Mouse (Mus musculus): Measurements from ENCODE around the gene Cby3. TPM values are rescaled to one million over a fixed set of nuclear protein-coding genes. Genes with fewer than 3 reads are reported as not detected.

The Cby3 gene
- polyA plus RNA-seq, 2 experiments = 0.16 to 0.47 TPM

DNA sequence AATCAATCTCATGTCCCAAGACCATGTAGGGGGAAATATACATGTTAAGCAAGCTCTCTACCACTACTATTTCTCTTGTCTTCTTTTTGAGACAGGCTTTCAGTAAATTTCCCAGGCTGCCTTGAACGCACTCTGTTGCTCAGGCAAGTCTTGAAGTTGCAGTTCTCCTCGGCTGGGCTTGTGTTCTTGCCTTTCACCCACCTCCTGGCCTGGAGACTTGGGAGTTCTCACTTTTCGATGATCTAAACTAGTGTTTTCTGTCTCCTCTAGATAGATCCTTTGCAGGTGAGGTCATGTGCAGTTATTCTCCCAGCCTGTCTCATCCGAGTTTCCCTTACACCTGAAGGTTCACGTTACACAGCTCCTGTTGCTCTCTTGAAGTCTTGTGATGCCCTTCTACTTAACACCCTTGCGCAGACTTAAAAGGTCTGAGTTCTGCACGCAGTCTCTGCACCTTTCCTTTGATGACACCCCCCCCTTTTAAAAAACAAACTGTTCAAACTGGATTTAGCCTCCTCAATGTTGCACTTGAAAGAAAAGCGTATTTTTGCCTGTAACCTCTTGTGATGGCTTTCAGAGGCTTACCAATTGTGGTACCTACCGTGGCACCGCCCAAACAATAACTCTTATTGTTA is 22.0 kb downstream of the Cby3 start:
- Histone ChIP-seq H3K36me3 (ENCODE audit: control insufficient read depth, insufficient read depth, low read length) (peaks cover 21% of the 10 kb centered on the region), H3K4me2 (replicated peaks; ENCODE audit: low read depth, low read length, severe bottlenecking) (peak overlapping the region; percentile 77), H3K9ac (ENCODE audit: low read depth, low read length, severe bottlenecking) (peak overlapping the region; percentile 87), H3K27me3 (ENCODE audit: control insufficient read depth, insufficient read depth, low read length) (no peaks in the 10 kb centered on the region), H3K27ac (replicated peaks; ENCODE audit: low read depth, low read length) (peak overlapping the region; percentile 98), H3K9me3 (ENCODE audit: control insufficient read depth, low read length) (no peaks in the 10 kb centered on the region), H3K4me1 (ENCODE audit: control insufficient read depth, insufficient read depth, low read length) (peaks cover 16% of the 10 kb centered on the region), H3K4me3 (replicated peaks; ENCODE audit: low read length) (peak overlapping the region; percentile 63)
- ATAC-seq (ENCODE audit: low FRiP score, low read depth) (no peak), DNase-seq (ENCODE audit: low spot score) (no peak)
- WGBS = 19% methylated on average over 10 of the region's 10 CpGs
- TF ChIP-seq POLR2A (IDR thresholded peaks at IDR 0.05; ENCODE audit: borderline replicate concordance, extremely low read depth, insufficient read depth, insufficient read length) = no peak

DNA sequence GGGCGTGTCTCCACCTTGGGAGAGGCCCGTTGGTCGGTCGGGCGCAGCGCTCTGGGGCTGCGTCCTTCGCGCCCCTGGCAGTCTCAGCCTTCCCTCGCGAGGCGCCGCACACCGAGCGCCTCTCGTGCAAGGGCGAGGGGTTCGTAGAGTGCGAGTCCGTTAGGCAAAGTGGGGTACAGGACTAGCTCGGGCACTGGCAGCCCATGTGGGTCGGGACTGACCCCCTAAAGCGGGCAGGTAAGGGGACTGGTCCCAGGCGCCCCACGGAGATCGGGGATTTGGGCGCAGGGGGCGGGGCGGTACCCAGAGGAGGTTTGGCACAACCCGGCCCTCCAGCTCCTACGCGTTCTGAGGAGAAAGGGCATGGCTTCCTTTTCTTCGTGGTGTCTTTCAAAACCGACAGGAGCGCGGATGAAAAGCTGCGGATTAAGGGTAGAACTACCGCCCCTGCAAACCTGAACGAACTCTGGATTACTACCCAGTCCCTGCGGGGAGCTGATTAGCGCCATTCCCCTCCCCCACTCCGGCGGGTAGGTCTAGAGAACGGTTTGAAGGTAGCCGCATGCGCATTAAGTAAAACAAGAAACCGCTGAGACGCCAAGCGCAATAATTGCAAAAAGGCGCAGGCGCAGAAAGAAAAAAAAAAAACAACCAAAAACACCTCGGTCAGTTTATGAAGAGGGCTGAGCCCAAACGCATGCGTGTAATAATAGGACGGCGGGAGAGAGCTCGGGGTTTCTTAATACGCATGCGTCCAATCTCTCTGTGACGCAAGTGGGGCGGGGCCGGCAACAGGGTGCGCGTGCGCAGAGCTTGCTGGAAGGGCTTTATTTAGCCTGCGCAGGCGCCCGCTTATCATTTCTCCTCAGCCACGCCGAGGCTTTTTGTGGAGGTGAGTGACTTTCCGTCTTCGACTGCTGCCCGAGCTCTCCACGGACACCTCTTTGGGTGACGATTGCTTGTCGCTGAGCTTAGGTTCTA is 22.9 kb downstream of the Cby3 start, which contains the start of gene Hnrnph1:
TSS of gene Hnrnph1 (plus strand) at position 80 of the 981 bp plus-strand sequence.
- peak within 1 kb of the TSS; percentile 99 for H3K27ac ChIP-seq (replicated peaks; ENCODE audit: low read depth, low read length)
- peak; percentile 93 for ATAC-seq (ENCODE audit: low FRiP score, low read depth)
- no peaks in the 10 kb centered on the region for H3K27me3 ChIP-seq (ENCODE audit: control insufficient read depth, insufficient read depth, low read length)
- WGBS = under 1% methylated on average over 75 of the region's 76 CpGs
- H3K4me2 ChIP-seq (replicated peaks; ENCODE audit: low read depth, low read length, severe bottlenecking) = peak within 1 kb of the TSS; percentile 86
- H3K9ac ChIP-seq (ENCODE audit: low read depth, low read length, severe bottlenecking) = peak within 1 kb of the TSS; percentile 97
- peak; percentile 99 for DNase-seq (ENCODE audit: low spot score)
- TF ChIP-seq POLR2A (IDR thresholded peaks at IDR 0.05; ENCODE audit: borderline replicate concordance, extremely low read depth, insufficient read depth, insufficient read length) = peak; percentile 99; the same call in 1 of the 2 replicates
- peak within 1 kb of the TSS; percentile 63 for H3K4me3 ChIP-seq (replicated peaks; ENCODE audit: low read length)
- no peaks in the 10 kb centered on the region for H3K9me3 ChIP-seq (ENCODE audit: control insufficient read depth, low read length)
- H3K36me3 ChIP-seq (ENCODE audit: control insufficient read depth, insufficient read depth, low read length) = peaks cover 28% of the 10 kb centered on the region
- H3K4me1 ChIP-seq (ENCODE audit: control insufficient read depth, insufficient read depth, low read length) = peaks cover 20% of the 10 kb centered on the region

DNA sequence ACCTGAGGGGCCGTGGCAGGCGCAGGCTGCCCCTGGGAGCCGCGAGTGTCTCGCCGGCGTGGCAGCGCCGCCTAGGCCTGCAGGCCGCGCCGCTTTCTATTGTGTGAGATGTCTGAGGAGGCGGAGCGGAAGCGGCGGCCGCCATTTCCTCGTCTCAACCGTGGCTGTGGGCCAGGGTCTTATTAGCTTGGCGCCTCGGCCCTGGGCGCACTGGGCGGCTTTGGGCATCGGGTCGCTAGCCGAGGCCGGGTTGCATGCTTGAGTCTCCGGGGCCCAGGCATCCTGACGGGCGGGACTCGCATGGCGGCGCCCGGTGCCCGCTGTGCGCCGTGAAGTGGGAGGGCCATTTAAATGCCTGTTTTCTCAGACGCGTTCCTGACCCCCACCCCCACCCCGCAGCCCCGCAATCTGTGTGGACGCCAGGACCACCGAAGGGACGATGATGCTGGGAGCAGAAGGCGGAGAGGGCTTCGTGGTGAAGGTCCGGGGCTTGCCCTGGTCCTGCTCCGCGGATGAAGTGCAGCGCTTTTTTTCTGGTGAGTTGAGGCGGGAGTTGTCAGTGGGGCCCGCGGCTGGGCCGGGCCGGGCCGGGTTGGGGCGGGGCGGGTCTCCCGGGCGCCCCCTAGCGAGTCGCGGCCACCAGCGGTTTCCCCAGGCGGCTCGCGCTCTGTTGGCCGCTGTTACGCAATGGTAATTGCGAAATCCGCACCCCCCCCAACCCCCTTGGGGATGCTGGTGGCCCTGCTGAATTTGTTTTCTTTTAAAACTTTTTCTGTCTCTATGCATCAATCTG is 23.8 kb downstream of the Cby3 start:
- Histone ChIP-seq H3K4me3 (replicated peaks; ENCODE audit: low read length) (peak overlapping the region; percentile 63), H3K9ac (ENCODE audit: low read depth, low read length, severe bottlenecking) (peak overlapping the region; percentile 97), H3K9me3 (ENCODE audit: control insufficient read depth, low read length) (no peaks in the 10 kb centered on the region), H3K36me3 (ENCODE audit: control insufficient read depth, insufficient read depth, low read length) (peaks cover 37% of the 10 kb centered on the region), H3K27ac (replicated peaks; ENCODE audit: low read depth, low read length) (peak overlapping the region; percentile 99), H3K27me3 (ENCODE audit: control insufficient read depth, insufficient read depth, low read length) (no peaks in the 10 kb centered on the region), H3K4me2 (replicated peaks; ENCODE audit: low read depth, low read length, severe bottlenecking) (peak overlapping the region; percentile 86), H3K4me1 (ENCODE audit: control insufficient read depth, insufficient read depth, low read length) (peaks cover 20% of the 10 kb centered on the region)
- peak; percentile 84 for DNase-seq (ENCODE audit: low spot score)
- TF ChIP-seq POLR2A (IDR thresholded peaks at IDR 0.05; ENCODE audit: borderline replicate concordance, extremely low read depth, insufficient read depth, insufficient read length) = no peak
- under 1% methylated on average over 65 of the region's 71 CpGs for WGBS
- peak; percentile 76 for ATAC-seq (ENCODE audit: low FRiP score, low read depth)

DNA sequence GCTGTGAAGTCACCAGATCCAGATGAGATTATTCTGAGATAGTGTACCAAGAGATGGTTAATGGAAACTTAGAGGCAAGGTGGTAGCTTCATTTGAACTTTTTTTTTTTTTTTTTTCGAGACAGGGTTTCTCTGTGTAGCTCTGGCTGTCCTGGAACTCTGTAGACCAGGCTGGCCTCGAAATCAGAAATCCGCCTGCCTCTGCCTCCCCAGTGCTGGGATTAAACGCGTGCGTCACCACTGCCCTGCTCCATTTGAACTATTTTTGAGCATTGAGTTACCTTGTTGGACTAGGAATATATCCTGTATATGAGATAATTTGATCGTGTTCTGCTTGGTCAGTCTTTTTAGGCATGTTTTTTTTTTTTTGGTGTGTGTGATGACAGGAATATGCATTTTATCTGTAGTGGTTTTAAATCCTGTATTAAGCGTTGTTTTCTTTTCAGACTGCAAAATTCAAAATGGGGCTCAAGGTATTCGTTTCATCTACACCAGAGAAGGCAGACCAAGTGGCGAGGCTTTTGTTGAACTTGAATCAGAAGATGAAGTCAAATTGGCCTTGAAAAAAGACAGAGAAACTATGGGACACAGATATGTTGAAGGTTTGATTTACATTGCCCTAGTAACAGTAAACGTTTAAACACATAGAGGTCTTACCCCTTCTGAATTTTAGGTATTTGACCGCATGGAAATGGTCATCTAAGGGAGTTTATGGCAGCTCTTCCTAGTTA is 24.9 kb downstream of the Cby3 start:
- peak overlapping the region; percentile 86 for H3K4me2 ChIP-seq (replicated peaks; ENCODE audit: low read depth, low read length, severe bottlenecking)
- peak overlapping the region; percentile 97 for H3K9ac ChIP-seq (ENCODE audit: low read depth, low read length, severe bottlenecking)
- H3K27me3 ChIP-seq (ENCODE audit: control insufficient read depth, insufficient read depth, low read length) = no peaks in the 10 kb centered on the region
- H3K9me3 ChIP-seq (ENCODE audit: control insufficient read depth, low read length) = no peaks in the 10 kb centered on the region
- peaks cover 43% of the 10 kb centered on the region for H3K36me3 ChIP-seq (ENCODE audit: control insufficient read depth, insufficient read depth, low read length)
- no peak for DNase-seq (ENCODE audit: low spot score)
- no peak overlapping the region for H3K27ac ChIP-seq (replicated peaks; ENCODE audit: low read depth, low read length)
- WGBS = 58% methylated on average over 12 of the region's 12 CpGs
- peaks cover 20% of the 10 kb centered on the region for H3K4me1 ChIP-seq (ENCODE audit: control insufficient read depth, insufficient read depth, low read length)
- no peak for TF ChIP-seq POLR2A (IDR thresholded peaks at IDR 0.05; ENCODE audit: borderline replicate concordance, extremely low read depth, insufficient read depth, insufficient read length)
- ATAC-seq (ENCODE audit: low FRiP score, low read depth) = no peak
- H3K4me3 ChIP-seq (replicated peaks; ENCODE audit: low read length) = peak overlapping the region; percentile 63
